Mouse (Mus musculus): Measurements from ENCODE around the gene Galt. TPM values are rescaled to one million over a fixed set of nuclear protein-coding genes. Genes with fewer than 3 reads are reported as not detected.

Gene Galt
- 40.4 and 47.3 TPM in 2 replicates for polyA plus RNA-seq (2015; fragmentation: Nextera tagmentation; extraction: Ambion mirVana)

GRCm38 (mm10) chr4:41754797-41755337 lies at the start of gene Galt:
Gene Galt, plus strand, starts transcription at chr4:41755228.
- 11% methylated on average over 14 of the region's 14 CpGs for WGBS
- Histone ChIP-seq H3K4me2 (replicated peaks) (peak within 1 kb of the TSS; percentile 93), H3K9ac (peak within 1 kb of the TSS; percentile 82), H3K9me3 (no peaks in the 10 kb centered on the region), H3K4me3 (peak within 1 kb of the TSS; percentile 74), H3K27me3 (no peaks in the 10 kb centered on the region), H3K27ac (peak within 1 kb of the TSS; percentile 87), H3K36me3 (peaks cover 18% of the 10 kb centered on the region), H3K4me1 (peaks cover 21% of the 10 kb centered on the region)
- ATAC-seq (ENCODE audit: low FRiP score, low read depth), result peak; percentile 34

- no peak overlapping the region for H3K4me3 ChIP-seq
- no peak for ATAC-seq (ENCODE audit: low FRiP score, low read depth)
These were observed 48.9 kb upstream of the Galt start for GRCm38 (mm10) chr4:41705922-41706754.

GRCm38 (mm10) chr4:41707011-41707535 lies 48.0 kb upstream of the Galt start:
- WGBS, result 4% methylated on average over 13 of the region's 13 CpGs
- Histone ChIP-seq H3K36me3 (peaks cover 14% of the 10 kb centered on the region), H3K27ac (no peak overlapping the region), H3K4me1 (peaks cover 48% of the 10 kb centered on the region), H3K9ac (no peak overlapping the region), H3K27me3 (peaks cover 52% of the 10 kb centered on the region), H3K9me3 (no peaks in the 10 kb centered on the region), H3K4me3 (no peak overlapping the region), H3K4me2 (replicated peaks) (peak overlapping the region; percentile 45)
- ATAC-seq (ENCODE audit: low FRiP score, low read depth), result peak; percentile 43

More at GRCm38 (mm10) chr4:41705922-41706754, 48.9 kb upstream of the Galt start:
- Histone ChIP-seq H3K36me3 (peaks cover 7% of the 10 kb centered on the region), H3K27ac (no peak overlapping the region), H3K4me2 (replicated peaks) (no peak overlapping the region), H3K9me3 (no peaks in the 10 kb centered on the region), H3K9ac (no peak overlapping the region), H3K4me1 (peaks cover 39% of the 10 kb centered on the region), H3K27me3 (peaks cover 52% of the 10 kb centered on the region)
- 67% methylated on average over 19 of the region's 19 CpGs for WGBS

GRCm38 (mm10) chr4:41708192-41708745 lies 46.8 kb upstream of the Galt start:
- Histone ChIP-seq H3K4me2 (replicated peaks) (no peak overlapping the region), H3K9ac (no peak overlapping the region), H3K27ac (no peak overlapping the region), H3K27me3 (peaks cover 48% of the 10 kb centered on the region), H3K4me3 (no peak overlapping the region), H3K4me1 (peaks cover 57% of the 10 kb centered on the region), H3K9me3 (no peaks in the 10 kb centered on the region), H3K36me3 (peaks cover 14% of the 10 kb centered on the region)
- peak; percentile 35; the same call in 1 of the 2 replicates for ATAC-seq (ENCODE audit: low FRiP score, low read depth)
- 40% methylated on average over 8 of the region's 8 CpGs for WGBS

- H3K4me3 ChIP-seq, result no peak overlapping the region
- H3K36me3 ChIP-seq, result peaks cover 14% of the 10 kb centered on the region
- H3K27me3 ChIP-seq, result peaks cover 29% of the 10 kb centered on the region
- no peak overlapping the region for H3K27ac ChIP-seq
- H3K4me2 ChIP-seq (replicated peaks), result no peak overlapping the region
- WGBS, result 60% methylated on average over 4 of the region's 4 CpGs
- H3K4me1 ChIP-seq, result peaks cover 55% of the 10 kb centered on the region
- H3K9ac ChIP-seq, result no peak overlapping the region
- ATAC-seq (ENCODE audit: low FRiP score, low read depth), result no peak
- H3K9me3 ChIP-seq, result no peaks in the 10 kb centered on the region
These were observed 44.8 kb upstream of the Galt start for GRCm38 (mm10) chr4:41710229-41710628.

GRCm38 (mm10) chr4:41711705-41712375 lies 43.2 kb upstream of the Galt start:
- Histone ChIP-seq H3K9ac (peak overlapping the region; percentile 90), H3K9me3 (no peaks in the 10 kb centered on the region), H3K4me1 (peaks cover 50% of the 10 kb centered on the region), H3K27ac (no peak overlapping the region), H3K27me3 (peaks cover 13% of the 10 kb centered on the region), H3K4me2 (replicated peaks) (peak overlapping the region; percentile 94), H3K36me3 (peaks cover 14% of the 10 kb centered on the region), H3K4me3 (peak overlapping the region; percentile 81)
- ATAC-seq (ENCODE audit: low FRiP score, low read depth), result no peak
- WGBS, result 58% methylated on average over 16 of the region's 16 CpGs

GRCm38 (mm10) chr4:41712421-41713196 lies 42.4 kb upstream of the Galt start:
- Histone ChIP-seq H3K4me2 (replicated peaks) (peak overlapping the region; percentile 94), H3K27me3 (peaks cover 6% of the 10 kb centered on the region), H3K36me3 (peaks cover 21% of the 10 kb centered on the region), H3K9me3 (no peaks in the 10 kb centered on the region), H3K27ac (peak overlapping the region; percentile 73), H3K4me3 (peak overlapping the region; percentile 81), H3K9ac (peak overlapping the region; percentile 90), H3K4me1 (peaks cover 48% of the 10 kb centered on the region)
- no peak for ATAC-seq (ENCODE audit: low FRiP score, low read depth)
- WGBS, result 45% methylated on average over 31 of the region's 31 CpGs

GRCm38 (mm10) chr4:41713197-41714067 lies 41.6 kb upstream of the Galt start, which contains the start of gene Rpp25l:
Gene Rpp25l, minus strand, starts transcription at chr4:41713534.
- no peaks in the 10 kb centered on the region for H3K27me3 ChIP-seq
- peak; percentile 75 for ATAC-seq (ENCODE audit: low FRiP score, low read depth)
- H3K27ac ChIP-seq, result peak within 1 kb of the TSS; percentile 73
- no peaks in the 10 kb centered on the region for H3K9me3 ChIP-seq
- H3K36me3 ChIP-seq, result peaks cover 29% of the 10 kb centered on the region
- H3K4me1 ChIP-seq, result peaks cover 46% of the 10 kb centered on the region
- under 1% methylated on average over 61 of the region's 61 CpGs for WGBS
- peak within 1 kb of the TSS; percentile 94 for H3K4me2 ChIP-seq (replicated peaks)
- H3K4me3 ChIP-seq, result peak within 1 kb of the TSS; percentile 81
- H3K9ac ChIP-seq, result peak within 1 kb of the TSS; percentile 90

- Histone ChIP-seq H3K36me3 (peaks cover 37% of the 10 kb centered on the region), H3K4me2 (replicated peaks) (peak overlapping the region; percentile 94), H3K27me3 (no peaks in the 10 kb centered on the region), H3K9me3 (no peaks in the 10 kb centered on the region), H3K4me3 (peak overlapping the region; percentile 81), H3K4me1 (peaks cover 46% of the 10 kb centered on the region), H3K9ac (peak overlapping the region; percentile 90; the same call in 1 of the 2 replicates), H3K27ac (no peak overlapping the region)
- no peak for ATAC-seq (ENCODE audit: low FRiP score, low read depth)
- WGBS, result 13% methylated on average over 8 of the region's 8 CpGs
These were observed 40.8 kb upstream of the Galt start for GRCm38 (mm10) chr4:41714276-41714675.

GRCm38 (mm10) chr4:41715082-41715481 lies 39.9 kb upstream of the Galt start:
- H3K27ac ChIP-seq, result no peak overlapping the region
- 80% methylated on average over 8 of the region's 8 CpGs for WGBS
- no peak for ATAC-seq (ENCODE audit: low FRiP score, low read depth)
- H3K4me3 ChIP-seq, result no peak overlapping the region
- no peak overlapping the region for H3K4me2 ChIP-seq (replicated peaks)
- no peaks in the 10 kb centered on the region for H3K9me3 ChIP-seq
- peaks cover 46% of the 10 kb centered on the region for H3K4me1 ChIP-seq
- no peaks in the 10 kb centered on the region for H3K27me3 ChIP-seq
- H3K36me3 ChIP-seq, result peaks cover 45% of the 10 kb centered on the region
- H3K9ac ChIP-seq, result no peak overlapping the region

All from limb, embryonic 13.5 days (tissue).